Mouse (Mus musculus): Measurements from ENCODE around the gene Adprhl2.

Gene Adprhl2

DNA sequence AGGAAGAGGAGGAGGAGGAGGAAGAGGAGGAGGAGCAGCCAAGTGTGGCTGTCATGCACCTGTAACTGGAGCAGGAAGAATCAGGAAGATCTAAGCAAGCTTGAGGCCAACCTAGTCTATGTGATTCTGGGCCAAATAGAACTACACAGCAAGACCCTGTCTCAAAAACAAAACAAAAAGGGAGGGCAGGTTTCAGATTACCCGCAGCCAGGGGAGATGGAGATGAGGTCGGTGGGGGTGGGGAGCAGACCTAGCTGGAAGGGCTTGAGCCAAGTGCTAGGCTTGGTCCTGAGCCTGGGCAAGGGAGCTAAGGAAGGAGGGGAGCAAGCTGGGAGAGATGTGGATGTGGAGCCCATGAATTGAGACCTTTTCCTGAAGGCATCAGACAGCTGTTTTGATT is 14.7 kb downstream of the Adprhl2 start:
- DNase-seq (ENCODE audit: low spot score in 2 of 2) = no peak

DNA sequence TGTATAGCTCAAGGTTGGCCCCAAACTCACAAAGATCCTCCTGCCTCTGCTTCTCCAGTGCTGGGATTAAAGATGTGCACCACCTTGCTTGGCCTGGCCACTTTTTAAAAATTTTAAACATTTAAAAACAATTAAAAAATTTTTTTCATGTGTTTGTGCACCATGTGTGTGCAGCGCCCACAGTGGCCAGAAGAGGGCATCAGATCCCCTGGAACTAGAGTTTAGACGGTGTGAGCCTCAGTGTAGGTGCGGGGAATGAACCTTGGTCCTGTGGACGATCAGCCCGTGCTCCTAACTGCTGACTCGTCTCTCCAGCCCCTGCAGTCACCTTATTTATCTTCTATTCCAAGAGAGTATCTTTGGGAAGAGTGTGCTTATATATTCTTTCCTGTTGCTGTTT is 15.4 kb downstream of the Adprhl2 start:
- no peak for DNase-seq (ENCODE audit: low spot score in 2 of 2)

DNA sequence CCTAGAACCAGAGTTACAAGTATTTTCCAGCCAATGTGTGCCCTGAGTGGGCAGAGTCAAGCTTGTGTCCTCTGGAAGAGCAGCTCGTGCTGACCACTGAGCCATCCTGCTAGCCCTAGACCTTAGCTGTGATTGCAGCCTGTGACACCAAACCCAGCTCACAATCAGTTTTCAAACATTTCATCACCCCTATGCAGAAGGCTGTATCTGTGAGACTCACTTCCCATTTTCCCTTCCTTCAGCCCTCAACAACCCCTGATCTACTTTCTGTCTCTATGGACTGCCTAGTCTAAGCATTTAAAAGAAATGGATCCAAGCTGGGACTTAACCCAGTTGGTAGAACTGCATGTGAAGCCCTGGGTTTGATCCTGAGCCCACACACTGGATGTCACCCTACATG is 16.1 kb downstream of the Adprhl2 start:
- no peak for DNase-seq (ENCODE audit: low spot score in 2 of 2)

DNA sequence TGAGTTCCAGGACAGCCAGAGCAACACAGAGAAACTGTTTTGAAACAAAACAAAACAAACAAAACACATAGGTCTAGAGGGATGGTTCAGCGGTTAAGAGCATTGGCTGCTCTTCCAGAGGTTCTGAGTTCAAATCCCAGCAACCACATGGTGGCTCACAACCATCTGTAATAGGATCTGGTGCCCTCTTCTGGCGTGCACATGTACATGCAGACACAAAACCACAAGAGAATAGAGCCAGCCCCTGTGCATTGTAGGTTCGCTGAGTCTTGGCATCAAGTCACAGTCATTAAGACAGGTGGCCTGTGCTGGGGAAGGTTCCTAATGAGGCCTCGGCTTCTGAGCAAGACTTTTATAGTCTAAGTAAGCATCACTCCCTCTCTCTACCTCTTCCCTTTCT is 17.6 kb downstream of the Adprhl2 start:
- no peak for DNase-seq (ENCODE audit: low spot score in 2 of 2)

DNA sequence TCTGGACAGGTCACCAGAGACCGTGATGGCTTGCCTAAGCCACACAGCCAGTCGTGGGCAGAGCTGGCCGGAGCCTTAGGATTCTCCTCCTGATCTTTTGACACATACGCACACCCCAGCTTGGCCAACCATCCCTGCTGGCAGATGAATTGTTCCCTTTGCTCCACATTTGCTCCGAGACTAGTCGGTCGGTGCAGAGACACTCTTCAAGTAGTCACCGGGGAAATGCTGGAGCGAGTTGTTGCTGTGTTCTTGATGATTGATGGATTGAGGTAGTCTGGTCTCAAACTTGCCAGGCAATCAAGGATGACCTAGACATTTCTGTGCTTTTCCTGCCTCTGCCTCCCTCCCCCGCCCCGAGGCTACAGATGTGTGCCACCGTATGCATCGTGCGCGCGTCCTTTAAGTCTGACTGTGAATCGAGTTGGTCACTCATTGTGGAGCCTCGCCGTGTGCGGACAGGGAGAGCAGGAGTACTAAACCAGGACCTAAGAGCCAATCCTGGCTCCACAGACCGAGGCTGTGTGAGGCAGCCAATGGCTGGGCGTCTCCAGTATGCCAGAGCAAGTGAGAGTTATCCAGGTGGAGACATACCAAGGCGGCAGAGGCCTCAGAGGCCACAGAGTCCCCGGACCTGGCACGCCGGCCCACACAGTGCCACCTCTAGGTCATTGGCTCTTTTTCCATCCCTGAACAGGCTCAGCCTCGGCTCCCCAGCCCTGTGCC is 19.8 kb downstream of the Adprhl2 start:
- DNase-seq (ENCODE audit: low spot score in 2 of 2) = no peak

DNA sequence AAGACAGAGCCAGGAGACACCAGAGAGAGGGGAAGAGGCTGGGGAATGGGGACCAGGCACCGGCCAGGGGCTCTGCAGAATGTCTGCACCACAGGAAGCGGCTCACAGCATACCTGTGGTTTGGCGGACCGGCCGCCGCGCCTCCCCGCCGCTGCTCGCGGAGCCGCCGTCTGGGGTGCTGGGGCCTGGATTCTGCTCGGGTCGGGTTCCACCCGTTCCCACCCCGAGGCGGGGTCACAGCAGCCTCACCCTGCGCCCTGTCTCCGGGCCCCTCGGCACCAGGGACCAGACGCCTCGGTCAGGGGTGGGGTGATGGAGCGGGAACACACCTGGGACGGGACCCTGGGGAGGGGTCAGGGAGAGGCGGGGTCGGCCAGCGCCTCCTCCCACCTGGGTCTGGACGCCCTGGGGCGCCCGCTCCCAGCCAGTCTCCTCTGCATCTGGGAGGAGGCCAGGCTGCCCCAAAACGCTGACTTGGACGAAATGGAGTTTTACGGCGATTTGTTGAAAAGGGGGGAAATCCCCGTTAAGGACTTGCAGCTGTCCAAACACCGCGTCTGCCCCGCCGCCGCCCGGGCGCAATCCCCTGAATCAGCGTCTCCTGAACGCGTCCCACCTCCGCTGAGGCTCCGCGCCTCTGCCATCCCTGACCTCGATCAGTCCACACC is 20.5 kb downstream of the Adprhl2 start:
- no peak for DNase-seq (ENCODE audit: low spot score in 2 of 2)

DNA sequence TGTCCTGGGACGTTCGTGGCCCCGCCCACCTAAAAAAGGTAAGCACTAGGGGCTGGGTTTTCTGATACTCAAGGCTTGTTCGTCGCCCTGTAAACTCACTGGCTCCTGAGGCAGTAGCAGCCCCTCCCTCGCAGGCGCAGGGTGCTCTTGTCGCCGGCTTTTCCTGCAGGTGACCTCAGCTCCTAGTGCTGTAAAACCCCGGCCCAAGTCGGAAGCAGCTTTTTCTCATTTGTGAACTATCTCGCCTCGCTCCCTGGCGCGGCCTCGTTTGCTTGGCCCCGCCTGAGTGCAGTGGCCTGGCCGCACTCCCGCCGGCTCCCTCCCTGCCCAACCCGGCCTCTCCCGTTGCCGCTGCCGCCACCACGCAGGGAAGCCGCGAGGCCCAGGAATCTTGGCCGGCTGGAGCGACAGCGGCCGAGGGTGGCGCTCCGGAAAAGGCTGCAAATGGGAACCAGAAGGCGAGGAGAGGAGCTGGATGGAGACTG is 24.8 kb downstream of the Adprhl2 start:
- DNase-seq (ENCODE audit: low spot score in 2 of 2) = no peak

DNA sequence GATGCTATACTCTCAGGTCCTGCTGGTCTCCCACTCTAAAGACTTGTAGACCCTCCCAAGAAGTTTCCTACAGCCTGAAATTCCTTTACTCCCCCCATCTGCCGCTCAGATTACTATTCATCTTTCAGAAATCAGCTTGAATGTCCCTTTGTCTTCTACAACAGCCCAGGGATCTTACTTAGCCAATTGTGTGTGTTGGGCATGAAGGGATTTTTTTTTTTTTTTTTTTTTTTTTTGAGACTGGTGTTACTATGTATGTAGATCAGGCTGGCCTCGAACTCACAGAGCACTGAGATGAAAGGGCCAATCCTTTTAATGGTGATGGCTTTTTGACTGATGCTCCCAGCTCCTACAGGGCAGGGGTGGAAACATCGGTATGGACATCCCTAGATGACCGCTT is 25.6 kb downstream of the Adprhl2 start:
- no peak for DNase-seq (ENCODE audit: low spot score in 2 of 2)

DNA sequence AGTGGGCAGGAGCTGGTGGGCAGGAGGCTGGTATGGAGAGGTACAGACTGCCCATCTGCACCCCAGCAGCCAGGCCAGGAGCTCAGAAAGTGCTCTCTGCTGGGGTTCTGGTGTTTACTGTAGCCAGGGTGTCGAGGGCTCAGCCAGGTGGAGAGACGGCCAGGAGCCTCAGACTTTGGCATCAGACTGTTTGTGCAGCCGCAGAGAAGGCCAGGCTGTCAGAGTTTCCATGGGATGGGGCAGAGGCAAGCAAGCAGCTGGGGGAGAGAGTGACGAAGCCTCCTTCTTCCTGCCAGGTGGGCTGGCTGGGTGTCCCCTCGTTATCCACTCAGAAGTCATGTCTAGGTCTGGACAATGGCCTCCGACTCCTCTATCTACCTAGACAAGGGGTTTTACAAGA is 26.4 kb downstream of the Adprhl2 start:
- no peak for DNase-seq (ENCODE audit: low spot score in 2 of 2)

DNA sequence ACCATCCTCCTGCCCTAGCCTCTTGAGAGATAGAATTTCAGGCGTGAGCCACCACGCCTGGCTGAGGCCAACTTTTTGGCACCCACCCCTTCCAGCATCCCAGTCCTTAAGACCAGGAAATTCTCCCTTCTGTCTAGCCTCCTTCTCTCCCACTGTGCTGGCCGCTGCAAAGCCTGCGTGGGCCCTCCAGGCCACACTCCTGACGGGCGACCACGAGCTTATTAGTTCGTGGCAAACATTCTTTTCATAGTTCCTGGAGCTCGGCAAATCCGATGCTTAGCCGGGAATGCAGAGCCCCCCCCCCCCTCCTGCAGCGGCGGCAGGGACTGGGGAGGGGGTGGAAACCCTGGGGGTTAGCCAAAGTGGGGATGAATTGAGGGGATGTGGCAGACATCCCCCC is 30.3 kb downstream of the Adprhl2 start:
- no peak for DNase-seq (ENCODE audit: low spot score in 2 of 2)

DNA sequence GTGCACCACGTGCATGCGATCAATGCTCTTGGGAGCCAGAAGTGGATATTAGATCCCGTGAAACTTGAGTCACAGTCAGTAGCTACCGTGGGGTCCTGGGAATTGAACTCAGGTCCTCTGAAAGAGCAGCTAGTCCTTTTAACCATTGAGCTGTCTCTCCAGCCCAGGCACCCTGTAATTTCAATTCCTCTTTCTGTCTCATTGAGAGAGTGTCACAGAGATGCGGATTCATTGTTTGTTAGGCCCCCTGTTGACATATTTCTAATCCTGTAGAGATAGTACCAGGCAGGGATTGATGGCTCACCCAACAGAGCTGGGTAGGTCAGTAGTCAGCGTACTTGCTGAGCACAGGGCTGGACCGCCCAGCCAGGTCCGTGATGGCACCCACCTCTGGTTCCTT is 31.2 kb downstream of the Adprhl2 start:
- no peak for DNase-seq (ENCODE audit: low spot score in 2 of 2)

DNA sequence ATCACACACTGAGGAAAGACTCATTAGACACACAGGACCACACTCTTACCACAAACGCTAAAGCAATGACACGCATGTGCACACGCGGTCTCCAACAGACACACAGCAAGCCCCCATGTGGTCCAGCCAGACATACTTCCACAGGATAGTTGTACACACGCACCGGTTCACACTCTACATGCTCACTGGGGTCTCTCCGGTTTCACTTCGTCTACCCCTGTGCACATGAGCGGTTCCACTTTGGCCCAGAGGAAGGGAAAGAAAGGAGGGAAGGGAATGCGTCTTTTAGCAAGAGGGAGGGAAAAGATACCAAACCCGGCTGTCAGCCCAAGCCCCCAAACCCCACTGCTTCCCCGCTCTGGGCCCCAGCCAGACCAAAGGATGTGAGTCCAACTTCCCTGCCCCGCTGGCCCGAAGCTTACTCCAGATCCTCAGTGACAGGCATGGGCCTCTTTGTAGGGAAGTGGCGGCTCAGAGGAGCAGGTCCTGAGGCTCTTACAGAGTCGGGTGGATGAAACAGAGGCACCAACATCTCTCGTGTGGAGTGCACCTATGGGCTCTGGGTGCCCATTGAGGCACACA is 33.3 kb downstream of the Adprhl2 start:
- no peak for DNase-seq (ENCODE audit: low spot score in 2 of 2)

DNA sequence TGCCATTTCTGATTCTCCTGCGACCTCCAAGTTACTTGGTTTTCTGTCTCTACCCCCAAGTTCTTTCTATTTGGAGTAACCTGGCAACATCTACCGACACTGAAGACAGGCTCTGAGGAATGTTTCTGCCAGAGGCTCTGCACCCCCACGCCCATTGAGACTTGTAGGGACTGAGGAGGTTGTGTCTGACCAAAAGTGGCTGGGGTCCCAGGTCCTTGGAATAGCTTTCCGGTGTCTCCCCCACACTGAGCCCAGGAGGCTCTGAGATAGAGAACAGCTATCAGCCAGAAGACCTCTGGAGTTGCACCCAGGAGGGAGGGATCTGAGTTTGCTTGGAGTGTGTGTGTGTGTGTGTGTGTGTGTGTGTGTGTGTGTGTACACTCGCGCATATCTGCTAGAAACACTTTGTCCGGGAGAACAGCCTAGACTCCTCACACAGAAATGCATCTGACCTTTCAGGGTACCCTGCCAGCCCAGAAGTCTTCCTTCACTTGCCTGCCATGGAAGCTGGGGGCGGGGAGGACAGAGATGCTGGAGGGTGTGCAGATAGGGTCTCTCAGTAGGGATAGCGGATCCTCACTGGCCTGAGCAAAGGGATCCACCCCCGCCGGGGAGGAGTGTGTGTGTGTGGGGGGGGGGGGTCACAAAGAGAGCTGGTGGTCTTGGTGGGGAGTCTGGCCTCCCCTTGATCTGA is 34.1 kb downstream of the Adprhl2 start:
- no peak for DNase-seq (ENCODE audit: low spot score in 2 of 2)

DNA sequence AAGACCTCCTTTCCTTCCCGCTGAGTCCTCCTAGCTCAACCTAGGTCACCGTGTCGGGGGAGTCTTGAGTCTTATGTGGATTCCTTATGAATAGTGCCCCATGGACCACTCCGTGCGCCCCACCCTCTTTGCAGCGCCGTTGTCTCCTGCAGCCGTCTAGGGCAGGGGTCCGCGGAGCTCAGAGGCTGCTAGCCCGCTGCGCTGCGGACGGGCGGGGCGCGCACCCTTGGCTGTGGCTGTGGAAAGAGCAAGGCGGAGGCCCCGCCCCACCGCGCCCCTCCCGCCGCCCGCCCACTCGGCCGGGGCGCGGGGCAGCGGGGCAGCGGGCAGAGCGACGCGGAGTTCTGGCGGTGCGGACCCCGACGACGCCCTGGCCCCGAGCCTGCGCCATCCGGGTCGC is 35.0 kb downstream of the Adprhl2 start, which contains the start of gene Col8a2:
Gene Col8a2 (plus strand): TSS at position 302 of the 400 bp plus-strand sequence.
- DNase-seq (ENCODE audit: low spot score in 2 of 2) = no peak

DNA sequence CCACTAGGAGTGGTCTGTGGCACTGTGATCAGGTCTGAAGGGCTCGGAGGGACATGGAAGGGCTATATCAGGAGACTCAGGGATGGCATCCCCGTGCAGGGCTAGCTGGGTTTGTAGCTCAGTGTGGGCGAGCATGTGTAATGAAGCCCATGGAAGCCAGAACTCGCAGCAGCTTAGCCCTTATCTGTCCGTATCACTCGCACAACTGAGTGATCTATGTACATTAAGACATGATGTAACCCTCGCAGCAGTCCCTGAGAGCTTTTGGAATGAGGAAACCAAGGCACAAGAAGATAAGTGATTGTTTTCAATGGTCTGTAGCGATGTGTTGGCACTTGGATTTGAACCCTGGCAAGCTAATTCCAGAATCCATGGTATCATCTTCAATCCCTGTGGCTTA is 37.9 kb downstream of the Adprhl2 start:
- DNase-seq (ENCODE audit: low spot score in 2 of 2) = no peak

DNA sequence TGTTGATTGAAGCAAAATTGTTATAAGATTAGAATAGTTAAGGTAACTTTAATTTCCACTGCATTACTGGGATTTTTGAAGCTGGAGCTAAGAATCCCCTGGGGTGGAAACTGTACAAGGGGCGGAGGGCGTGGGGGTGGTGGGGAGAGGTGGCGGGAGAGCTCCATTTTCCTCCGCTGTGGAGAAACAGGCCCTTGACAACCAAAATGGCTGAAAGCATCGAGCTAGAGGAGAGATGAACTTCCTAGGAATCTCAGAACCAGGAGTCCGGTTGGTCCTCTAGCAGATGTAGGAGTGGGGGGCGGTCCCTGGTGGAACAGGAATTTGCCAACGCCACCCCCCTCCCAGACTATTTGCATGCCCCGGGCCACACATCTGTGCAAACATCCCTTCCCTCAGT is 39.8 kb downstream of the Adprhl2 start:
- DNase-seq (ENCODE audit: low spot score in 2 of 2) = no peak

DNA sequence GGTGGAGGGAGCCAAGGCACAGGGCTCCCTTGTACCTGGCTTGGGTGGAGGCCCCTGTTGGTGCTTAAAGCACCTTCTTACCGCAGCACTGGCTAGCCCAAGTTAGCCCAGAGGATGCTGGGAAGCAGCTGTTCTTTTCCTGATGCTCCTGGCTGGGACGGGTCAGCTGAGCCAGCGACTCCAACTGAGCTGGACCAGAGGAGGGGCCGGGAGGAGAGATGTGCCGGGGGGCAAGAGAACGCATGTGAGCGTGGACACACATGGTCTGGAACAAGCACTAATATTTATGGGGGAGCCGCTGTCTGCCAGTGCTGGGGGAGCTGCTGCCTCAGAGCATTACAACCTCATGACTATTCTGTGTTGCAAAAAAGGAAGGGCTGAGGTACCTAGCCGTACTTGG is 42.5 kb downstream of the Adprhl2 start:
- no peak for DNase-seq (ENCODE audit: low spot score in 2 of 2)

DNA sequence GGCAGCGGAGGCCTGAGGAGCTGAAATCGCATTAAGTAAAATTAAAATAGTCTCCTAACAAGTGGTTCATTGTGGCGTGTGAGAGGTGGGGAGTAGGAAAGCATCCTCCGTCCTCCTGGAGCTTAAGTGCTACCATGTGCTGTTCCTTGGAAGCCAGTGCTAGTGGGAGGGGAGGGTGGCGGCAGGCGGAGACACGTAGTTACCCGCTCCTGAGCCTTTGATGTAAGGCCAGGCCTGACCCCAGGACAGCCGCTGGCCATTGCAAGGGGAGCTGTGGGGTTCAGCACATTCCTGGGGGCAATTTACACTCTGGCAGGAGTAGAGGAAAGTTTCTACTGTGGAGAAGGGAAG is 43.0 kb downstream of the Adprhl2 start:
- no peak for DNase-seq (ENCODE audit: low spot score in 2 of 2)

DNA sequence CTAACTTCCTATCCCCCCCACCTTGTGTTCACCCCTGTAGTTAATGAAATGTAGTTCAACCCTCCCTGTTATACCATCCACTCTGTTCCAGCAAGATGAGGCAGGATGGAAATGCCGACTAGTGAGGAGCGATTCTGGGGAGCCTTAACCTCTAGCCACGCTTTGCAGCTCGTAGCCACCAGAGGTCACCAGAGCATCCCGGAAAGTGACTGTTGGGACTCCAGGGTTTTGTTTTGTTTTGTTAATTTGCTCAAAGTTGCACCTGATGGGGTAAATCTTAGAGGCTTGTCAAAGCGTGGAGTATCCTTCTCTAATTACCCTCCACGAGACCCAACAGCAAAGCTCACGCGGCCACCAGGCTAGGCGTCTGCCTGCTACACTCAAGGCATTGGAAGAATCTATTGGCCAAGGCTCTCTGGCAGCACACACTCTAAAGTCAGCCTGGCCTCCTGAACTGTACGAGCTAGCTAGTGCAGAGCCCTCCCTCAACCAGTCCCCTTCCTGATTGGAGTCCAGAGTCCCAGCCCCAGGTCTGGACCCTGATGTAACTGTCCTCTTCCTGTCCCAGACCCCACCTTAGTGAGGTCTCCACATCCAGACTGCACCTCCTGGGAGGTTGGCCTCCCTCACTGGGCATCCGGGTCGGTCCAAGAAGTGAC is 43.5 kb downstream of the Adprhl2 start:
- no peak for DNase-seq (ENCODE audit: low spot score in 2 of 2)

DNA sequence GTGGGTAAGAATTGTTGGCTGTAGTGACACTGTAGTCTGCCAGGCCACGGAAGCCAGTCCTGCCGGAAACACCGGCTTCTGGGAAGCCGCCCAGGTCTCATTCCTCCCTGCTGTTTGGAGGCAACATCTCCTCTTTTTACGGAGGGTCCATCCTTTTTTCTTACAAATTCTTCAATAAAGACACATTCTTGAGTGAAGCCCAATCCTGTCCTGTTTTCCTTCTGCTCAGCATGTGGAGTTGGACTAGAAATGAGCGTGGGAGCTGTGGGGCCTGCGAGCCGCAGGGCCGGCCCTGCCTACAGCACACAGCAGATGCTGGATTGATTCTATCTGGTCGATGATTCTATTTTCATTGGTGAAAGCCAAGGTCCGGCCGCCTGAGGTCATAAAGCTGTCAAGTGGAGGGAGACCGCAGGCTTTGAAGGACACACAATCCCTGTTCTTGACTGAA is 45.8 kb downstream of the Adprhl2 start:
- DNase-seq (ENCODE audit: low spot score in 2 of 2) = no peak

DNA sequence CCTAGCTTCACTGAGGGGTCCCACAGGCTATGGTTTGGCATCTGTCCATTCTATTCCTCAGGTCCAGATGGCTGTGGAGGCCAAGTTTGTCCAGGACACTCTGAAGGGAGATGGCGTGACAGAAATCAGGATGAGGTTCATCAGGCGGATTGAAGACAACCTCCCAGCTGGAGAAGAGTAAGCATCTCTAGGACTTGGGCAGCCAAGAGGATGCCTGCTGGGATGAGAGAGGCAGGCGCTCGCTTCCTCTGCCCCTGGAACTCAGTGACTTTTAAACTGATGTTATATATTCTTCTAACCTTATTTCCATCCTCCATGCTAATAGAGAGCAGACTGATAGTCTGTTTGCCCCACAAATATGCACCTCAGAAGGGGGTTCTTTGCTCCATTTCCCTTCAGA is 46.4 kb downstream of the Adprhl2 start:
- no peak for DNase-seq (ENCODE audit: low spot score in 2 of 2)

DNA sequence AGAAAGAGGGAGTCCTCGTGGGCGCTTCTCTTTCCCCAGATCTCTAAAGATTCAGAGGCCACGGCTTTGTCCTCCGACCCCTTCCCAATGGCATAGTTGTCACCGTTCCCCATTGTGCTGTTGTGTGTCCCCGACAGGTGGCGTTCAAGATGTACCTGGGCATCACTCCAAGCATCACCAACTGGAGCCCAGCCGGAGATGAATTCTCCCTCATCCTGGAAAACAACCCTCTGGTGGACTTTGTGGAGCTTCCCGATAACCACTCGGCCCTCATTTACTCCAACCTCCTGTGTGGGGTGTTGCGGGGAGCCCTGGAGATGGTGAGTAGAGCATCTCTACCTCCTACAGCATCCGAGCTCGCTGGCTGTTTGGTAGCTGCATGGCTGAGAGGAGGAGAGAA is 47.8 kb downstream of the Adprhl2 start:
- no peak for DNase-seq (ENCODE audit: low spot score in 2 of 2)

Measured in spleen, postnatal 4 days (tissue).